Mouse (Mus musculus): Measurements from ENCODE around the gene Ilf2.
A peak's percentile ranks its signal among the peaks of the same experiment; 100 is the strongest.

The Ilf2 gene

DNA sequence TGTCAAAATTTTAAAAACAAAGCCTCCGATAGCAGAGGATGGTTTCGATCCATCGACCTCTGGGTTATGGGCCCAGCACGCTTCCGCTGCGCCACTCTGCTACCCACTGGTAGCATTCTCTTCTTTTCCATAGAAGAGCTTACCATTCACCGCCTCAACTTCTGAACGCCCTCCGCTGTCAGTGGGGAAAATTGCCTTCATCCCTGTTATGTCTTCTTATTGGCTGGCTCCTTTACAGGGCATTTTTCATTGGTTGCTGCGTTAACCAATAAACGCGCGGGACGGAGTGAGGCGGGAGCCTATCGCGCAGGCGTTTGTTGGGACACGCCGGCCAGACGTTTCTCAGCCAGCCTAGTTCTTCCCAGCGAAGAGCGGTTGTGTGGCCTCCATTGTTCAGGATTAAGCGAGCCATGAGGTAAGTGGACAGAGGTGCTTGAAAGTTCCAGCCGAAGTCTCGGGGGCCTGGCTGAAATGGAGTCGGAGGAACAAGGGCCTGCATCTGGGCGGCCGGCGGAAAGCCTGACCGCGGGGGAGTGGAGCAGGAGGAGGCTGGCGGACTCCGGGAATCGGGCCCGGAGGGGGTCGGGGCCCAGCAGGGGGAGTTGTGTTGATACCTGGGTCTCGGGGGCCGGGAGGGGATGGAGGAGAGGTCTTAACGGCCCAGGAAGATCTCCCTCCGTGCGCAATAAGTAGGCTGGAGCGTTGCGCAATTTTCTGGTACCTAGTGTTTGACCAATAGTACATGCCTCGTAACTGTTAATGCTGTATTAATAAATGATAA, at the start of gene Ilf2:
Gene Ilf2, plus strand, starts transcription at position 296 of the 781 bp plus-strand sequence.
- DNase-seq (ENCODE audit: low spot score), result peak; percentile 98

- no peak for DNase-seq (ENCODE audit: low spot score)
These were observed 48.4 kb upstream of the Ilf2 start for GRCm38 (mm10) chr3:90427574-90427973.

GRCm38 (mm10) chr3:90428186-90428585, 47.7 kb upstream of the Ilf2 start:
- DNase-seq (ENCODE audit: low spot score), result no peak

- no peak for DNase-seq (ENCODE audit: low spot score)
These were observed 46.4 kb upstream of the Ilf2 start for GRCm38 (mm10) chr3:90429576-90429975.

GRCm38 (mm10) chr3:90432348-90432747, 43.6 kb upstream of the Ilf2 start:
- no peak for DNase-seq (ENCODE audit: low spot score)

- peak; percentile 24 for DNase-seq (ENCODE audit: low spot score)
These were observed 43.1 kb upstream of the Ilf2 start for GRCm38 (mm10) chr3:90432811-90433219.

DNA sequence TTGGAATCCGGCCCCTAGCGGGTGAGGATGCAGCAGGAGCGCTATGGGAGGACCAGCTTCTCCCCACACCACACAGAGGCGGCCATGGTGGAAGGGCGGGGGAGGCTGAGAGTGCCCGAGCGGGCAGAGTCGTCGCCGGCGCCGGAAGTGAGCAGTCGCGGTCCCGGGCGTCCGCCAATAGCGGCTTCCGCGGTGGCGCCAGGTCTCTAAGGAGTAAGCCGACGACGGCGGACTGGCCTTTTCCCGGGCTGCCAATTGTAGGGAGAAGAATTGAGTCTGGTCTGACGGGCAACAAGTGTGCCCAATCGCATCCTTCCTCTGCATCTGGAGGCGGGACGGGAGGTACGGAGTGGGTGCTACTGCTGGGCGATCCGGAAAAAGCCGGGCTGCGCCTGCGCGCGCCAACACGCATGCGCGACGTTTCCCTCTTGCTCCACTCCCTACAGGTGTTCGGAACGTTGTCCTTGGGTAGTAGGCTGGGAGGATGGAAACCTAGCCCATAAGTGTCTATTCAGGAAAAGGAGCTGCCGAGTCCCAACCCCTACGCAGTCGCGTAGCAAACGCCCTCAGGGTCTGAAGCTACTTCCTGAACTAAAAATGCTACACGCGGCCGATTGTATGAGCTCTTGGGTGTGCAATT, 42.4 kb upstream of the Ilf2 start, which contains the start of gene Ints3:
Gene Ints3, minus strand, starts transcription at position 242 of the 640 bp plus-strand sequence.
- peak; percentile 100 for DNase-seq (ENCODE audit: low spot score)

DNA sequence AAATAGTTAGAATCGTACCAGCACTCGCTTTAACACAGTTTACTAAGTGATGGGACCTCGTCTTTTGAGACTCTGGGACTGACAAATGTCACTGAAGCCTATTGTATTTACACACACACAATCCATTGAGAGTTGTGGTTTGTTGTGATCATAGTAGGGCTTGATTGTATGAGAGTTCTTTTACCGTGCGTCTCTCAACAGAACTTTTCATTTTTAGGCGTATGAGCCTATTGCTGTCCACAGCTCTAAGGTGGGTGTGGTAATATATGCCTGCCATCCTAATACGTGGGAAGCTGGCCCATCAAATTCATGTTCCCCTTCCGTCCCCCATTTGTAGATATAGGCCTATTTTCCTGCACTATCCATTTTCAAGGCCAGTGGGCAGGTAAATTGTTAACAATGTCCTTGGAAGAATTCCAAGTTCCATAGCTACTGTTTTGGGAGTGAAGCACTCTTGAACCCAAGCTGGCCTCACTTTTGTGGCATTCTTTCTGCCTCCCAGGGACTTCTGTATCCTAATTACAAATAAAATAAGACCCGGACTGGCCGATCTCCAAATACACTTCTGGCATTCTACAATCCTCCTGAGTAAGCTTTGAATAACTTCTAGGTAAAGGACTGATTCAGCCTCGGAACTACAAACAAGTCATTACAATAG, 41.7 kb upstream of the Ilf2 start:
- no peak for DNase-seq (ENCODE audit: low spot score)

DNA sequence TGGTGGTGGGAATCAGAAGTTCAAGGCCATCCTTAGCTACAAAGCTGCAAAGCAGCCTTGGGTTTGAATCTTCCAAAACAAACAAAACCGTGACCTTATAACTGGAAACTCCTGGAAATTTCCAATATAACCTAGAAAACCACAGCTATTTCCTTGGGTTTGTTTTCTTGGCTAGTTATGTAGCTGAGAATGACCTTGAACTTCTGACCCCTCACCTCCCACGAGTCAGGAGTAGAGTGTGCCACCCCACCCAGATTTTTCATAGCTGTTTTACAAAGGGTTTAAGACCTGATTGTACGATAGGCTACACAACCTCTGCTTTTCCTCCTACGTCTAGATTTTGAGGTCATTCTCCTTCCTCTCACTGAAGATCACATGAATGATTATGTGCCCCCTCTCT, 38.8 kb upstream of the Ilf2 start:
- DNase-seq (ENCODE audit: low spot score), result no peak

- no peak for DNase-seq (ENCODE audit: low spot score)
These were observed 35.2 kb upstream of the Ilf2 start for GRCm38 (mm10) chr3:90440756-90441155.

GRCm38 (mm10) chr3:90443977-90444376, 31.9 kb upstream of the Ilf2 start:
- DNase-seq (ENCODE audit: low spot score), result no peak

GRCm38 (mm10) chr3:90445417-90446200, 30.3 kb upstream of the Ilf2 start:
- DNase-seq (ENCODE audit: low spot score), result no peak

DNA sequence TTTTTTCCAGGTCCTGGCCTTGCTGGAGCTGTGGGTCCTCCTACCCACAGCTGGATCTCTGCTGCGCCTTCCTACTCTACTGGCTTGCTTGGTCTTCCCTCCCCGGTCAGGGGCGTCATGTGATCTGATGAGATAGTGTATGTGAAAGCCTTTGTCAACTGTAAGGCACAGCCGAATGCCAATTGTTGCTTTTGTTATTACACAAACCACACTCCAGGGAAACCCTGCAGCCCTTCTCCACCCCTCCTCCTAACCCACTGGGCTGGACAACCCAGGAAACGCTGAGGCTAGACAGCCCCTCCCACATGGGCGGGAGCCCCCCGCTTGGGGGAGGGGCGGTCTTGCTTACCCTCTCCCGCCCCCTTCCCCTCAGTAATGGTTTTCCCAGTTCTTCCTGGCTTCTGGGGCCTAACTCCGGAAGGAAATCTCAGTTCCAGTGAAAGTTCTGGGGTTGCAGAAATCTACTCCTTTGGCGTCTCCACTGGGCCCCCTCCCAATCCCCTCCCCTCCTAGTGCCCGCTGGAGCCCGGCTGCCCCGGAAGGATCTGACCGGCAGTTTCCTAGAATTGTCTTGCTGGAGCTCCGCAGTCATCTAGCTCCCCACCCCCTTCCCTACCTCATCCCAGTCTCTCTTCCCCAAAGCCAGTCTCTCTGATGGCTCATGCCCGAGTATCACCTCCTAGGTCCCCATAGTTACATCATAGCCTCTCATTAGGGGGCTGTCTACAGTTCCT, 29.4 kb upstream of the Ilf2 start:
- peak; percentile 92 for DNase-seq (ENCODE audit: low spot score)

DNA sequence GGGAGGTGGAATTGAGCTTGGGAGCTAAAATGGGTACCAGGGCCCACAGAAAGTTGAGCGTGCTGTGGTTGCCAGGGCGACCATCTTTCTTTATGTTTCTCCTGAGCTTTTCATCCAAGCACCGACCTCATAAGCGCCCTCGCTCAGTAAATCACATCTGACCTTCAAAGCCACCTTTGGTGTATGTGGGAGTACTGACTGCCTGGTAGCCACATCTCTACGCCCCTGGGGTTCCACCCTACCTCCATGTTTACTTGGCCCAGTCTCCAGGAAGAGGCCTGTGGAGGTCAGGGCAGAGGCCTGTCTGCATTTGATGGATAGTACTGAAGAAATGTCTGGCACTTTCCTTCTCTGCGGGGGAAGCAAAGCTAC, 28.8 kb upstream of the Ilf2 start:
- DNase-seq (ENCODE audit: low spot score), result peak; percentile 61

- no peak for DNase-seq (ENCODE audit: low spot score)
These were observed 27.3 kb upstream of the Ilf2 start for GRCm38 (mm10) chr3:90448626-90449025.

GRCm38 (mm10) chr3:90450874-90451273, 25.1 kb upstream of the Ilf2 start:
- no peak for DNase-seq (ENCODE audit: low spot score)

- peak; percentile 77 for DNase-seq (ENCODE audit: low spot score)
These were observed 24.4 kb upstream of the Ilf2 start for GRCm38 (mm10) chr3:90451396-90452095.

DNA sequence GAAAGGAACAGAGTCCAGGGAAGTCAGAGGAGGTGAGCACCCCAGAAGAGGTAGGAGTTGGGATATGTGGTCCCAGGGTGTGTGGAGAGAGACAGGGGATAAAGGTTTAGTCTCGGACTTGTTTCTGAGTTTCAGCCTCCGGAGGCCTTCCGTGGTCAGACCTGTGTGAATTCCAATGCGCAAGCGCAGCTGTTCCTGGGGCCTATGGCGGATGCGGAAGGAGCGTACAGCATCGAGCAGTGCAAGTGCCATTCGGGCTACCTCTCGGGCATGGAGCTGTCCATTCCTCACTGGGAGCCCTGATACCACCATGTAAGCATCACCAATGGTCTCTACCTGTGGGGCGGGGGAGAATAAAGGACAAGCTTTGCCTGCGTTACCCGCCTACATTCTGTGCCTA, 21.0 kb upstream of the Ilf2 start:
- no peak for DNase-seq (ENCODE audit: low spot score)

DNA sequence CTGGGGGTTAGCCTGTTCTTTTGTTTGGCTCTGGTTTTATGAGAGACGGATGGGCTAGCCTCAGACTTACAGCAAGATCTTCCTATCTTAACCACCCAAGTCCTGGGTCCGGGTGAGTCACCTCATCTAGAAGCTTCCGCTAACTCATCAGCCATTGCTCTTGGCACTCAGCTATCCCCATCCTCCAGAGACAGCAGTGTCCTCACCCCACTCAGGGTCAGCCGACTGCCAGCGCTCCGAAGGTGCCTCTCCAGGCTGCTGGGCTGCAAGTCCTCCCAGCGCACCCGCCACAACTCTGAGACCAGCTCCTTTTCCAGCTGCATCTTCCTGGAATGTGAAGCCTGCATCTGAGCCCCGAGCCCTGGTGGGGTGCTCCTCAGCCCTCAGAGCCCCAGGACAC, 16.2 kb upstream of the Ilf2 start:
- DNase-seq (ENCODE audit: low spot score), result no peak

GRCm38 (mm10) chr3:90460315-90460714, 15.6 kb upstream of the Ilf2 start:
- DNase-seq (ENCODE audit: low spot score), result no peak

GRCm38 (mm10) chr3:90461935-90462334, 14.0 kb upstream of the Ilf2 start:
- no peak for DNase-seq (ENCODE audit: low spot score)
